Comparison of ENCODE assay signal across 8 mouse cellular contexts in the genomic region with DNA sequence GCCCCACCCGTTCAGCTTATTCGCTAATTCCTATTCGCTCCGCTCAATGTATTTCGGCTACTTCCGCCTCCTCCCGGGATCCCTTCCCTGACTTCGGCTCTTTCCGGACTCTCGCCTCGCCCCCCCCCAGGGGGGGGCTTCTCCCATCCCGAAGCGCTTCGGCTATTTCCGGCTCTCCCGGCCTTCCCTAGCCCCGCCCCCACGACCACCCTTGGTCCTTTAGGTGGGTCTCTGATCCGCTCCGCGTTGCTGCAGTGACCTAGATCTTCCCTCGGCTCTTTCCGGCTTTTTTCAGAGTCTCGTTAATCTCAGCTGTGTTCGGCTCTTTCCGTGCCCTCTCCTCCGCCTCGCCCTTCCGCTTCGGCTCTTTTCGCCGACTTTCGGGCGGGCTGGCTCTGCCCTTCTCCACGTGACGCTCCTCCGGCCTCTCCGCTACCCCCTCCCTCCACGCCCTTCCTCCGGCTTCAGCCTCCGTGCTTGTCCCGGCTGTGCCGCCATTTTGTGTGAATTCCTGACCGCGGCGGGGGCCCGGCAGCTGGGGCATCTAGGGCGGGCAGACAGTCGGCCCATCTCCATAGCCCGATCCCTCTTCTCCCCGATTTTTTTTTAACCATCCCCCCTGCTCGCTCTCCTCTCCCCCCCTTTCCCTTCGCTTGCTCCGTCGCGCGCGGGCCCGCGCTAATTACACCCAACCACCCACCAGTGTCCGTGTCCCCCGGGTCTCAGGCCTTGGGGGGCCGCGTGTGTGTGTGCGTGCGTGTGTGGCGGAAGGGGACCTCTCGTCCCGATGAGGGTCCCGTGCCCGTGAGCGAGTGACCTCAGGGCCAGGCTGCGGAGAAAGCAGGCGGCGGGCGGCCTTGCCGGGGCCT. TPM values are rescaled to one million over a fixed set of nuclear protein-coding genes. Genes with fewer than 3 reads are reported as not detected.
DNase-seq lines count a peak whose midpoint lies in the region; ATAC-seq and TF ChIP-seq lines count a peak whose summit lies in the region.

No protein-coding gene starts in this region.

- peak overlapping the region; percentile 100 for H3K27ac ChIP-seq in forebrain, embryonic 14.5 days (ENCODE audit: low read depth, low read length)

- peak; percentile 98 for DNase-seq in ES-CJ7 (ENCODE audit: low read depth, low spot score)
- peak; percentile 98 for DNase-seq in cerebellum, adult 11 months
- DNase-seq in forebrain, embryonic 14.5 days (ENCODE audit: low spot score) = peak; percentile 100
- DNase-seq in heart, postnatal 14 days = peak; percentile 98
- DNase-seq in layer of hippocampus, adult 18-20 months (ENCODE audit: low spot score in 2 of 2) = peak; percentile 99
- DNase-seq in lung, adult 2 months = peak; percentile 95
- peak; percentile 98 to 99 for DNase-seq in thymus, adult 18-20 months

- peak; percentile 84 for TF ChIP-seq POLR2A in lung, adult 2 months (IDR thresholded peaks at IDR 0.05; ENCODE audit: borderline replicate concordance, extremely low read depth, low read depth, low read length)

- H3K27me3 ChIP-seq in forebrain, embryonic 14.5 days (replicated peaks; ENCODE audit: control insufficient read depth, insufficient read depth, low read length) = no peaks in the 10 kb centered on the region

- under 1% methylated on average over 77 of the region's 77 CpGs for WGBS in forebrain, embryonic 14.5 days
- under 1% methylated on average over 77 of the region's 77 CpGs for WGBS in lung, adult 2 months

- H3K4me2 ChIP-seq in forebrain, embryonic 14.5 days (ENCODE audit: low read length) = peak overlapping the region; percentile 94

- H3K9ac ChIP-seq in forebrain, embryonic 14.5 days (ENCODE audit: low read length) = peak overlapping the region; percentile 100

- ATAC-seq in forebrain, embryonic 14.5 days = peak; percentile 92
- ATAC-seq in neutrophil, adult 5-6 weeks (ENCODE audit: extremely low read depth, insufficient number of reproducible peaks, low FRiP score, poor library complexity, severe bottlenecking) = peak; percentile 79

- H3K4me1 ChIP-seq in forebrain, embryonic 14.5 days (ENCODE audit: control insufficient read depth, insufficient read depth, low read length) = peaks cover 8% of the 10 kb centered on the region
- H3K4me1 ChIP-seq in lung, adult 2 months (ENCODE audit: control insufficient read depth, insufficient read depth, low read length) = peaks cover 17% of the 10 kb centered on the region

- TF ChIP-seq CTCF in lung, adult 2 months (IDR thresholded peaks at IDR 0.05; ENCODE audit: insufficient read depth, low read length) = no peak

- no peaks in the 10 kb centered on the region for H3K9me3 ChIP-seq in forebrain, embryonic 14.5 days (replicated peaks; ENCODE audit: control insufficient read depth, low read length)

- intact Hi-C loops in heart, postnatal 14 days (cut with DNase I) = no loop called here

- H3K36me3 ChIP-seq in forebrain, embryonic 14.5 days (ENCODE audit: control insufficient read depth, insufficient read depth, low read length) = no peaks in the 10 kb centered on the region

- H3K4me3 ChIP-seq in forebrain, embryonic 14.5 days (ENCODE audit: low read depth, low read length) = peak overlapping the region; percentile 80
- peak overlapping the region; percentile 90 for H3K4me3 ChIP-seq in lung, adult 2 months (replicated peaks; ENCODE audit: extremely low read depth, low read depth, low read length)

RNA-seq across cellular contexts. Expression of a gene that starts 0.7 kb away (rescaled TPM):
- 14.3 and 15.5 TPM in 2 replicates for polyA plus RNA-seq in forebrain, embryonic 14.5 days (2014; fragmentation: Nextera tagmentation; extraction: Ambion mirVana)
- total RNA-seq in heart, postnatal 14 days (2021) = 10 to 100 TPM; 29.5 to 30.1 TPM
- 10 to 100 TPM; 55.9 to 56.9 TPM for total RNA-seq in layer of hippocampus, adult 18-20 months (2021)
- polyA plus RNA-seq in lung, adult 2 months (2012; rRNA removed) = 44.9 and 45.9 TPM in 2 replicates
- total RNA-seq in neutrophil, adult 5-6 weeks (2017) = 35.1 and 45.9 TPM in 2 replicates

RNA-seq across cellular contexts. Expression of a gene that starts 12.4 kb away (rescaled TPM):
- 253 and 259 TPM in 2 replicates for polyA plus RNA-seq in forebrain, embryonic 14.5 days (2014; fragmentation: Nextera tagmentation; extraction: Ambion mirVana)
- total RNA-seq in heart, postnatal 14 days (2021) = 10 to 100 TPM; 41.8 to 47.6 TPM
- total RNA-seq in layer of hippocampus, adult 18-20 months (2021) = 100 to 1,000 TPM in 1 of 2 experiments, 10 to 100 TPM in 1; 95.4 to 100 TPM
- 20.7 and 31.0 TPM in 2 replicates for polyA plus RNA-seq in lung, adult 2 months (2012; rRNA removed)
- 110 and 123 TPM in 2 replicates for total RNA-seq in neutrophil, adult 5-6 weeks (2017)

RNA-seq across cellular contexts. Expression of a gene that starts 52.5 kb away (rescaled TPM):
- 67.2 and 75.4 TPM in 2 replicates for polyA plus RNA-seq in forebrain, embryonic 14.5 days (2014; fragmentation: Nextera tagmentation; extraction: Ambion mirVana)
- total RNA-seq in heart, postnatal 14 days (2021) = 10 to 100 TPM; 85.0 to 86.8 TPM
- 10 to 100 TPM; 63.6 to 66.4 TPM for total RNA-seq in layer of hippocampus, adult 18-20 months (2021)
- 129 and 205 TPM in 2 replicates for polyA plus RNA-seq in lung, adult 2 months (2012; rRNA removed)
- total RNA-seq in neutrophil, adult 5-6 weeks (2017) = 5.8 and 6.8 TPM in 2 replicates

Comparison
In these comparisons a context has a peak if more than half of its experiments do, and no peak if none do; other contexts are left out.
1. Peak in every context shown above with its lines: DNase-seq, ATAC-seq, H3K4me3 ChIP-seq and H3K27ac ChIP-seq.